Mouse (Mus musculus): ENCODE data around the gene Col23a1. TPM values are rescaled to one million over a fixed set of nuclear protein-coding genes. Genes with fewer than 3 reads are reported as not detected.

The Col23a1 gene
- polyA plus RNA-seq, 1 experiment from 2014 or later: 5.4 TPM

DNA sequence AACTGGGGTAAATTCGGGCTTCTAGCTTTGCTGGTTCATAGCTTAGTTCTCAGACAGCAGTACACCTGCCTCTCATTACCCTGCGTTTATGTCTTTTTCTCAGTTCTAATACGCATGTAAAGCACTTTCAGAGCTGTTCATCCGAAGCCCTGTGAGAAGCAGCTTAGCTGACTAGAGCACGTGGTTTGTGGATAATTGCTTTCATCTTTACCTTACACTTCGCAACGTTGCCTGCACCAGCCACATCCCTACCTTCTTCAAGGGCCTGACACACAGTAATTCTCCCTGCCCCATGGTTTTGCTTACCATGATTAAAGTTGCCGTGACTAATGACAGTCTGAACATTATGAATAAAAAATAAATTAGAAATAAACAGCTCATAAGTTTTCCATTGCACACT, 22.1 kb downstream of the Col23a1 start:
- no peak overlapping the region for H3K4me2 ChIP-seq (ENCODE audit: low read length)

GRCm38 (mm10) chr11:51315991-51316810, 26.5 kb downstream of the Col23a1 start:
- no peaks in the 10 kb centered on the region for H3K27me3 ChIP-seq (ENCODE audit: control insufficient read depth, insufficient read depth, low read length)
- H3K9ac ChIP-seq (replicated peaks; ENCODE audit: low read length): no peak overlapping the region
- H3K36me3 ChIP-seq (ENCODE audit: control insufficient read depth, insufficient read depth, low read length): no peaks in the 10 kb centered on the region
- no peak overlapping the region for H3K4me3 ChIP-seq (replicated peaks; ENCODE audit: low read depth, low read length)
- H3K9me3 ChIP-seq (ENCODE audit: control insufficient read depth, low read length): no peaks in the 10 kb centered on the region; the same call in 1 of the 2 replicates
- WGBS: 58% methylated on average over 7 of the region's 7 CpGs
- H3K27ac ChIP-seq (replicated peaks; ENCODE audit: low read depth, low read length): no peak overlapping the region
- DNase-seq (peak; percentile 18), ATAC-seq (ENCODE audit: low FRiP score, low TSS enrichment) (no peak)
- H3K4me1 ChIP-seq (ENCODE audit: control insufficient read depth, insufficient read depth, low read length): no peaks in the 10 kb centered on the region
- no peak overlapping the region for H3K4me2 ChIP-seq (ENCODE audit: low read length)

More for the DNA sequence above, 22.1 kb downstream of the Col23a1 start:
- ATAC-seq (ENCODE audit: low FRiP score, low TSS enrichment): no peak
- WGBS: 82% methylated on average over 8 of the region's 8 CpGs
- no peak overlapping the region for H3K27ac ChIP-seq (replicated peaks; ENCODE audit: low read depth, low read length)
- H3K9me3 ChIP-seq (ENCODE audit: control insufficient read depth, low read length): no peaks in the 10 kb centered on the region
- no peak for DNase-seq
- no peaks in the 10 kb centered on the region for H3K27me3 ChIP-seq (ENCODE audit: control insufficient read depth, insufficient read depth, low read length)
- no peaks in the 10 kb centered on the region for H3K36me3 ChIP-seq (ENCODE audit: control insufficient read depth, insufficient read depth, low read length)
- H3K9ac ChIP-seq (replicated peaks; ENCODE audit: low read length): no peak overlapping the region
- H3K4me3 ChIP-seq (replicated peaks; ENCODE audit: low read depth, low read length): no peak overlapping the region
- no peaks in the 10 kb centered on the region for H3K4me1 ChIP-seq (ENCODE audit: control insufficient read depth, insufficient read depth, low read length)

DNA sequence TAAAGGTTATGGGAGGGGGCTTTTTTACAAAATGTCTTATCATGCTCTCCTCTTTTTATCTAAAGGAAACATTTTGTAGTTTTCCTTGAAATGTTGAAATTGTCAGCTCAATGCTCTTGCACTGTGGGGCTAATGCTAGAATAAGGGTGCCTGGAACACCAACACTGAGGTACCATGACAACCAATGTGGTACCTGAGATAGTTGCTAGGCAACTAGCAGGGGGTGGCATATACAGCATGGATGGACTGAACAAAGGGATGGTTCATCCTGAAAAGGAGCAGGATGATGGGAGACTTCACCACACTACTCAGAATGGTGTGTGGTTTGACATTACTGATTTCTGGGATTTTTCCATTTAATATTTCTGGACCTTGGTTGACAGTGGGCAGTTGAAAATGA, 30.9 kb downstream of the Col23a1 start:
- Histone ChIP-seq H3K9ac (replicated peaks; ENCODE audit: low read length) (no peak overlapping the region), H3K4me2 (ENCODE audit: low read length) (no peak overlapping the region), H3K36me3 (ENCODE audit: control insufficient read depth, insufficient read depth, low read length) (no peaks in the 10 kb centered on the region), H3K27me3 (ENCODE audit: control insufficient read depth, insufficient read depth, low read length) (no peaks in the 10 kb centered on the region), H3K27ac (replicated peaks; ENCODE audit: low read depth, low read length) (no peak overlapping the region), H3K4me1 (ENCODE audit: control insufficient read depth, insufficient read depth, low read length) (no peaks in the 10 kb centered on the region), H3K9me3 (ENCODE audit: control insufficient read depth, low read length) (no peaks in the 10 kb centered on the region; the same call in 1 of the 2 replicates), H3K4me3 (replicated peaks; ENCODE audit: low read depth, low read length) (no peak overlapping the region)
- ATAC-seq (ENCODE audit: low FRiP score, low TSS enrichment) (no peak), DNase-seq (peak; percentile 31)

GRCm38 (mm10) chr11:51326908-51327307, 37.2 kb downstream of the Col23a1 start:
- Histone ChIP-seq H3K27ac (replicated peaks; ENCODE audit: low read depth, low read length) (no peak overlapping the region), H3K4me2 (ENCODE audit: low read length) (no peak overlapping the region), H3K4me3 (replicated peaks; ENCODE audit: low read depth, low read length) (no peak overlapping the region), H3K4me1 (ENCODE audit: control insufficient read depth, insufficient read depth, low read length) (no peaks in the 10 kb centered on the region), H3K27me3 (ENCODE audit: control insufficient read depth, insufficient read depth, low read length) (no peaks in the 10 kb centered on the region), H3K36me3 (ENCODE audit: control insufficient read depth, insufficient read depth, low read length) (no peaks in the 10 kb centered on the region), H3K9me3 (ENCODE audit: control insufficient read depth, low read length) (no peaks in the 10 kb centered on the region), H3K9ac (replicated peaks; ENCODE audit: low read length) (no peak overlapping the region)
- ATAC-seq (ENCODE audit: low FRiP score, low TSS enrichment) (no peak), DNase-seq (peak; percentile 65)
- 76% methylated on average over 6 of the region's 6 CpGs for WGBS

GRCm38 (mm10) chr11:51328387-51328942, 38.7 kb downstream of the Col23a1 start:
- ATAC-seq (ENCODE audit: low FRiP score, low TSS enrichment): no peak
- no peaks in the 10 kb centered on the region for H3K4me1 ChIP-seq (ENCODE audit: control insufficient read depth, insufficient read depth, low read length)
- H3K36me3 ChIP-seq (ENCODE audit: control insufficient read depth, insufficient read depth, low read length): no peaks in the 10 kb centered on the region
- no peaks in the 10 kb centered on the region for H3K9me3 ChIP-seq (ENCODE audit: control insufficient read depth, low read length)
- 93% methylated on average over 12 of the region's 12 CpGs for WGBS
- H3K27ac ChIP-seq (replicated peaks; ENCODE audit: low read depth, low read length): no peak overlapping the region
- H3K4me3 ChIP-seq (replicated peaks; ENCODE audit: low read depth, low read length): no peak overlapping the region
- no peak overlapping the region for H3K9ac ChIP-seq (replicated peaks; ENCODE audit: low read length)
- DNase-seq: no peak
- no peak overlapping the region for H3K4me2 ChIP-seq (ENCODE audit: low read length)
- H3K27me3 ChIP-seq (ENCODE audit: control insufficient read depth, insufficient read depth, low read length): no peaks in the 10 kb centered on the region

DNA sequence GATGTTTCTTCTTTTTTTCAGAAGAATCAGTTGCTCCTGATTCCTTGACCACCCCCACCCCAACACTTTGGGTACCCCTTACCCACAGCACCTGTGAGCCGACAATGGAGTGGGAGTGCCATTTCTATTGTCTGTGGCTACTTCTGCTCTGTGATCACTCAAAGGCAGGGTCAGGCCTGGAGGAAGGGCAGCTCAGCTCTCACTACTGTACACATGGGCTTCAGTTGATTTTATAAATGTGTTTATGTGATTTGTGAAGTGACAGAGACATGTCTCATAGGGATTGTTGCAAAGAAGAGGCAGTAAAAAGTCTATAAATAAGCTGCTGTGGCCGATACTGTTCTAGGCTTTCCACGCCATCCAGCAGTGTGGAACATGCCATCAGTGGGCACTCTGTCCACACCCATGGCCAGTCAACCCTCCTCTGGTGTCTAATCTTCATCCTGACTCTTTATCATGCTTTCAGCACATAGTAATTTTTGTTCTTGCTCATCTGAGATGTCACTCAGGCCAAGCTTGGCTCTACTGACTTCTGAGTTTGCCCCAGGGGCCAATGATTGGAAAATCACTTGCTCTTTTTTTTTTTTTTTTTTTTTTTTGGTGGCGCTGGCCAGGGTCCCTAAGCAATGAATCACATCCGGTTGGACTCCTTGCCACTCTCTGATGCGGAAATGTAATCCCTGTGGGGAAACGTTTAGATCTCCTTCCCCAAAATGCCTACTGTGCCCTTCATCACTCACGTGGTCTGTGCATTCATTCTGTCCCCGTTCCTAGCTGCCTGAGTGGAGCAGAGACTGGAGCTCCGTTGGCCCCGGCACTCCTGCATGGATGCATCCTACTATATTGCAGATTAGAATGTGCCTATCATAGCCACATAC, 40.4 kb downstream of the Col23a1 start:
- Histone ChIP-seq H3K9ac (replicated peaks; ENCODE audit: low read length) (no peak overlapping the region), H3K4me3 (replicated peaks; ENCODE audit: low read depth, low read length) (no peak overlapping the region), H3K27ac (replicated peaks; ENCODE audit: low read depth, low read length) (no peak overlapping the region), H3K4me1 (ENCODE audit: control insufficient read depth, insufficient read depth, low read length) (no peaks in the 10 kb centered on the region), H3K27me3 (ENCODE audit: control insufficient read depth, insufficient read depth, low read length) (no peaks in the 10 kb centered on the region), H3K9me3 (ENCODE audit: control insufficient read depth, low read length) (no peaks in the 10 kb centered on the region), H3K36me3 (ENCODE audit: control insufficient read depth, insufficient read depth, low read length) (no peaks in the 10 kb centered on the region), H3K4me2 (ENCODE audit: low read length) (no peak overlapping the region)
- DNase-seq (no peak), ATAC-seq (ENCODE audit: low FRiP score, low TSS enrichment) (no peak)
- 78% methylated on average over 11 of the region's 11 CpGs for WGBS

GRCm38 (mm10) chr11:51334017-51334416, 44.3 kb downstream of the Col23a1 start:
- DNase-seq (no peak), ATAC-seq (ENCODE audit: low FRiP score, low TSS enrichment) (no peak)

GRCm38 (mm10) chr11:51337585-51337984, 47.9 kb downstream of the Col23a1 start:
- DNase-seq (no peak), ATAC-seq (ENCODE audit: low FRiP score, low TSS enrichment) (no peak)
- WGBS: 88% methylated on average over 6 of the region's 6 CpGs
- Histone ChIP-seq H3K27ac (replicated peaks; ENCODE audit: low read depth, low read length) (no peak overlapping the region), H3K4me2 (ENCODE audit: low read length) (no peak overlapping the region), H3K9me3 (ENCODE audit: control insufficient read depth, low read length) (no peaks in the 10 kb centered on the region), H3K4me1 (ENCODE audit: control insufficient read depth, insufficient read depth, low read length) (no peaks in the 10 kb centered on the region), H3K9ac (replicated peaks; ENCODE audit: low read length) (no peak overlapping the region), H3K36me3 (ENCODE audit: control insufficient read depth, insufficient read depth, low read length) (no peaks in the 10 kb centered on the region), H3K4me3 (replicated peaks; ENCODE audit: low read depth, low read length) (no peak overlapping the region), H3K27me3 (ENCODE audit: control insufficient read depth, insufficient read depth, low read length) (no peaks in the 10 kb centered on the region)

More at GRCm38 (mm10) chr11:51334017-51334416, 44.3 kb downstream of the Col23a1 start:
- Histone ChIP-seq H3K27ac (replicated peaks; ENCODE audit: low read depth, low read length) (no peak overlapping the region), H3K36me3 (ENCODE audit: control insufficient read depth, insufficient read depth, low read length) (no peaks in the 10 kb centered on the region), H3K27me3 (ENCODE audit: control insufficient read depth, insufficient read depth, low read length) (no peaks in the 10 kb centered on the region), H3K9ac (replicated peaks; ENCODE audit: low read length) (no peak overlapping the region), H3K4me3 (replicated peaks; ENCODE audit: low read depth, low read length) (no peak overlapping the region), H3K4me2 (ENCODE audit: low read length) (no peak overlapping the region), H3K9me3 (ENCODE audit: control insufficient read depth, low read length) (no peaks in the 10 kb centered on the region), H3K4me1 (ENCODE audit: control insufficient read depth, insufficient read depth, low read length) (no peaks in the 10 kb centered on the region)
- WGBS: 85% methylated on average over 5 of the region's 5 CpGs

Measured in midbrain, embryonic 14.5 days (tissue).